Mouse (Mus musculus): Measurements from ENCODE around the gene Cox14. TPM values are rescaled to one million over a fixed set of nuclear protein-coding genes. Genes with fewer than 3 reads are reported as not detected.
"Not testable (repeated sequence)": the region's sequence is repeated elsewhere in the genome, so short reads cannot be mapped to it uniquely, and the experiment has no call there.

Gene Cox14
- polyA plus RNA-seq, 1 experiment: 105 TPM

DNA sequence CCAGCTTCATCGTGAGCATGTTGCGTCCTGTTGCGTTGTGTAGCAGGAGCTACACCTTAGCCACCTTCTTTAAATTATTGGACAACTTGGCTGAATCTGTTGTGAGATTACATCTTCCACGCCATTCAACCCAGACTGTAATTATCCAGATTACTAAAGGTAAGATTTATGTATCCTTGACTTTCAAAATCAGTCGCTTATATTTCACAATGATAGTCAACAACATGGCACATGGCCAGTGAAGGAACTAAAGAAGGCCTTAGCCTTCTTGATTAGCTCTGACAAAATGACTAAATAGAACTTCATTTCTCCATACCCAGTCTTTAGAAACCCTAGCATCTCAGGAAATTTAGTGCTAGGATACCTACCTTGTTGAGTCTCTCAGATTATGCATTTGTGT lies 7.8 kb downstream of the Cox14 start:
- no peak for TF ChIP-seq GATA1 (IDR thresholded peaks at IDR 0.05; ENCODE audit: low read length)

GRCm38 (mm10) chr15:99735631-99736030 lies 10.2 kb downstream of the Cox14 start:
- no peak for TF ChIP-seq GATA1 (IDR thresholded peaks at IDR 0.05; ENCODE audit: low read length)

DNA sequence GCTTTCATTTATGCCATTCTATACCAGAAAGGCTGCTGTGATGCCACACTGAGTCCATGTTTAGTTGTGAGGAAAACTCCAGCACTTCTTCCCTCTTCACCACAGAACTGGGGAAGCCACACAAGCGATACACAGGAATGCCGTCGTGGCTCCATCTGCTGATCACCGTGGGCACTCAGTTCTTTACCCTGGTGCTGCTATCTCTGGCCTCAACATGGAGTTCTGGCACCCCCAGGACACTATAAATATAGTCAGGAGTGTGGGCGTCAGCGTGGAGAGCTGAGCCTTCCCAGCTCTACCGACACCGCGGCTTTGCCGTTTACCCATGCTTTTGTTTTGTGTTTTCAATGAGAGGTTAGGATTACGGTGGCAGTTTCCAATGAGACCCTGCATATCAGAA lies 11.3 kb downstream of the Cox14 start:
- TF ChIP-seq GATA1 (IDR thresholded peaks at IDR 0.05; ENCODE audit: low read length): no peak

GRCm38 (mm10) chr15:99740229-99740628 lies 14.8 kb downstream of the Cox14 start:
- no peak for TF ChIP-seq GATA1 (IDR thresholded peaks at IDR 0.05; ENCODE audit: low read length)

GRCm38 (mm10) chr15:99754204-99754603 lies 28.8 kb downstream of the Cox14 start:
- no peak for TF ChIP-seq GATA1 (IDR thresholded peaks at IDR 0.05; ENCODE audit: low read length)

DNA sequence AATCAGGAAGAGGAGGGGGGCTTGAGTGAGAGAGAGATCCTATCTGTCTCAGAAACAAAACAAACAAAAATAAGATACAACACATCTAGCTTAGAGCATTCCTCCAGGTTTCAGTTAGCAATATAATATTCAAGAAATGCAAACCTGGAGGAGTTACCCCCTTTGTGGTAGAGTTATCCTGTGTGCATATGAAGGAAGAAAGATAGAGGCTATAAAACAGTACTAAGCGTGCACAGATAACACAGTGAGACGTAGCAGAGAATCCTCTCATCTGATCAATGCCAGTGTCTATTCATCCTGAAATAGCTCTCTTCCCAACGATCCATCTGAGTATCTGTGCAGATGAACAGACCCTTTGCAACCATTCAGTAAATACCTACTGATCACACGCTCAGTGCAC lies 42.0 kb downstream of the Cox14 start:
- no peak for TF ChIP-seq GATA1 (IDR thresholded peaks at IDR 0.05; ENCODE audit: low read length)

DNA sequence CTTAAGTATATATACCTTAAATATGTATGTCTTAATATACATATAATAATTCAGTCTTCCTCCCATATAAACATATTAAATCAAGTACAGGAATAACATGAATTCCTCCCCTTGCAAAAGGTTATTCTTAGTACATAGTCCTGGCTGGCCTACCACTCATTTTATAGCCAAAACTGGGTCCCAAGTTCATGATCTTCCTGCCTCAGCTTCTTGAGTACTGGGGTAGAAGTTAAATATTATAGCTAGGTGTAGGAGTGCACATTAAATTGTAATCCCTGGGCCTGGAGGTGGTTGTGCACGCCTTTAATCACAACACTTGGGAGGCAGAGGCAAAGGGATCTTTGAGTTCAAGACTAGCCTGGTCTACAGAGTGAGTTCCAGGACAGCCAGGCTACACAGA lies 43.3 kb downstream of the Cox14 start:
- TF ChIP-seq GATA1 (IDR thresholded peaks at IDR 0.05; ENCODE audit: low read length): no peak

- TF ChIP-seq GATA1 (IDR thresholded peaks at IDR 0.05; ENCODE audit: low read length): no peak
Observed at GRCm38 (mm10) chr15:99771004-99771500, 45.6 kb downstream of the Cox14 start.

DNA sequence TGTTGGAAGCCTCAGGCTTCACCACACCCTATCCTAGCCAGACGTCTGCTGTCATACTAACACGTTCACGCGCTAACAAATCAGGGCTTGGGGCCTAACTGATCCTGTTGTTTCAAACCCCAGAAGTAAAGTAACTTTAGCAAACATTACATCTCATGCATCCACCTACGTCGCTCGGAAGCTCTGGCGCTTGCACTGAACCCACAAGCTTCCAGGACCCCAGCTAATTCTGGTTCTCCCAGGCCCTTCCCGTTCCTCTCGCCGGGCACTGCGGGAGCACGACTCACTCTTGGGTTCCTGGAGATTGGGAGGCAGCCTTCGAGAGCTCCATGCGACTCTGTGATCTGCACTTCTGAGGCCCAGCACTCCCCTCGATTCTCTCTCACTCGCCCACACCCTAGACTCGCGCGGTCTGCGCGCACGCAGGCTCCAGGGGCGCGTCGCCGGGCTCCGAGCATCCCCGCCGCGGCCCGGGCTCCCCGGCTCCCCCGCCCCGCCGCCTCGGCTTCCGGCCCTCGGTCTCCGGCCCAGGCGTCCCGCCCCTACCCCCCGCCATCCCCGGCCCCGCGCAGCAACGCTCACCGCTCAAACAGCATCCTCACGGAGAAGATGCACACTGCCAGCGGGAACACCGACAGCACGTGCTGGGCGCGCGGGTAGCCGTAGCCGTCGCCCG lies 46.3 kb downstream of the Cox14 start:
- no peak for TF ChIP-seq GATA1 (IDR thresholded peaks at IDR 0.05; ENCODE audit: low read length)

GRCm38 (mm10) chr15:99772277-99772880 lies 47.0 kb downstream of the Cox14 start:
- TF ChIP-seq GATA1 (IDR thresholded peaks at IDR 0.05; ENCODE audit: low read length): no peak

DNA sequence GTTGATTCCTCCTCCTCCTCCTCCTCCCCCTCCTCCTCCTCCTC lies 47.3 kb downstream of the Cox14 start, which contains the start of gene Cers5:
Gene Cers5 (minus strand): TSS at position 5 of the 44 bp plus-strand sequence.
- TF ChIP-seq GATA1 (IDR thresholded peaks at IDR 0.05; ENCODE audit: low read length): not testable (repeated sequence)

DNA sequence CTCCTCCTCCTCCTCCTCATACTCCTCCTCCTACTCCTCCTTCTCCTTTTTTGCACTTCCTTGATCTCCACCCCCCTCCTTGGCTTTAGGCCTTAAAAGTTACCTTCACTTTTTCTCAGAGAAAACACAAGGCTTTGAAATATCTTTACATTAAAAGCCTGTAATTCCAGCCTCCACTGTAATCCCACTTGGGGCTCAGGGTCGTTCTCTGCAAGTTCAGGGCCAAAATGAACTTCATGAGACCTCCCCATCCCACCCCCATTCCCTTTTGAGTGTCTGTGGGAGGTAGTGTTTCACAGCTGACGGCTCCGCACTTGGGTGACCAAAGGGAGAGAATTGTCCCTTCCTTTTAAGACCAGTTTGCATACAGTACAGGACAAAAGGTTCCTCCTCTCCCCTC lies 47.5 kb downstream of the Cox14 start:
- TF ChIP-seq GATA1 (IDR thresholded peaks at IDR 0.05; ENCODE audit: low read length): no peak

Other genes starting within 250 kb of the Cox14 start
- gene Faim2, start 197.5 kb upstream of the Cox14 start, polyA plus RNA-seq (2012): not detected in 2 replicates
- gene Aqp2, start 146.6 kb upstream of the Cox14 start, polyA plus RNA-seq (2012): not detected in 2 replicates
- not detected in 2 replicates for gene Aqp5, start 134.8 kb upstream of the Cox14 start, polyA plus RNA-seq (2012)
- gene Aqp6, start 124.2 kb upstream of the Cox14 start, polyA plus RNA-seq (2012): not detected in 2 replicates
- gene Racgap1, start 74.0 kb upstream of the Cox14 start, polyA plus RNA-seq (2012): 19.2 and 25.9 TPM in 2 replicates
- not detected in 2 replicates for gene Asic1, start 55.2 kb upstream of the Cox14 start, polyA plus RNA-seq (2012)
- 42.8 and 56.5 TPM in 2 replicates for gene Smarcd1, start 23.5 kb upstream of the Cox14 start, polyA plus RNA-seq (2012)
- 4.9 and 6.8 TPM in 2 replicates for gene Gm17349, start 20.1 kb upstream of the Cox14 start, polyA plus RNA-seq (2012)
- not detected in 2 replicates for gene Gpd1, start 8.1 kb upstream of the Cox14 start, polyA plus RNA-seq (2012)
- gene Cers5, start 47.3 kb downstream of the Cox14 start, polyA plus RNA-seq (2012): 0.04 and 0.06 TPM in 2 replicates
- 0.02 TPM in 1 of 2 replicates, not detected in the other for gene Lima1, start 149.8 kb downstream of the Cox14 start, polyA plus RNA-seq (2012)
- gene Fam186a, start 241.4 kb downstream of the Cox14 start, polyA plus RNA-seq (2012): not detected in 2 replicates
- gene Larp4, start 244.4 kb downstream of the Cox14 start, polyA plus RNA-seq (2012): 13.6 and 21.7 TPM in 2 replicates

Measured in G1E-ER4 (cell line).